Mouse (Mus musculus) liver, adult (tissue): ENCODE results near the gene 4921504E06Rik.

Experiments used
- GATA4 ChIP-seq: IDR thresholded peaks from 2 replicates; pipeline ENCODE4 v1.6.1; 2014; ENCODE audit warnings: mild to moderate bottlenecking, low read length; ENCODE audit not compliant: insufficient replicate concordance

4921504E06Rik gene

GRCm38 (mm10) chr2:19444931-19445831 is 108.5 kb downstream of the 4921504E06Rik start, which contains the start of gene Ptf1a:
TSS of gene Ptf1a (plus strand) at chr2:19445663.
- TF ChIP-seq GATA4: no peak

- TF ChIP-seq GATA4: no peak
Measured at GRCm38 (mm10) chr2:19444346-19444745, 109.4 kb downstream of the 4921504E06Rik start.

GRCm38 (mm10) chr2:19431614-19432323 is 121.9 kb downstream of the 4921504E06Rik start:
- TF ChIP-seq GATA4: no peak

GRCm38 (mm10) chr2:19431186-19431585 is 122.5 kb downstream of the 4921504E06Rik start:
- TF ChIP-seq GATA4: no peak

GRCm38 (mm10) chr2:19430746-19431145 is 123.0 kb downstream of the 4921504E06Rik start:
- no peak for TF ChIP-seq GATA4

- no peak for TF ChIP-seq GATA4
Measured at GRCm38 (mm10) chr2:19429691-19430690, 123.7 kb downstream of the 4921504E06Rik start.

- TF ChIP-seq GATA4: no peak
Measured at GRCm38 (mm10) chr2:19429031-19429430, 124.7 kb downstream of the 4921504E06Rik start.

- TF ChIP-seq GATA4: no peak
Measured at GRCm38 (mm10) chr2:19423086-19423485, 130.6 kb downstream of the 4921504E06Rik start.

GRCm38 (mm10) chr2:19422226-19422625 is 131.5 kb downstream of the 4921504E06Rik start:
- no peak for TF ChIP-seq GATA4

GRCm38 (mm10) chr2:19419686-19420345 is 133.9 kb downstream of the 4921504E06Rik start:
- no peak for TF ChIP-seq GATA4

GRCm38 (mm10) chr2:19416066-19416465 is 137.6 kb downstream of the 4921504E06Rik start:
- TF ChIP-seq GATA4: no peak

GRCm38 (mm10) chr2:19415063-19415521 is 138.6 kb downstream of the 4921504E06Rik start:
- no peak for TF ChIP-seq GATA4

- TF ChIP-seq GATA4: no peak
Measured at GRCm38 (mm10) chr2:19414222-19414965, 139.3 kb downstream of the 4921504E06Rik start.
